Mouse (Mus musculus): Measurements from ENCODE around the gene Pgrmc2. TPM values are rescaled to one million over a fixed set of nuclear protein-coding genes. Genes with fewer than 3 reads are reported as not detected.
A peak's percentile ranks its signal among the peaks of the same experiment; 100 is the strongest.

Gene Pgrmc2
- 10 to 100 TPM; 47.1 to 50.5 TPM for total RNA-seq (2021)
- long read RNA-seq, experiment 1, transcript Pgrmc2-201 (3 exons, 3,007 nt), result major isoform, 49 of 58 reads
- long read RNA-seq, experiment 1, partial matches to known transcripts, result 8 of 58 reads
- long read RNA-seq, experiment 1, other reads (novel, unspliced or antisense), result 0 of 58 reads
- long read RNA-seq, experiment 2, transcript Pgrmc2-201 (3 exons, 3,007 nt), result major isoform, 52 of 66 reads
- long read RNA-seq, experiment 2, partial matches to known transcripts, result 0 of 66 reads
- long read RNA-seq, experiment 2, other reads (novel, unspliced or antisense), result 13 of 66 reads

GRCm38 (mm10) chr3:41082885-41083789 is at the start of gene Pgrmc2:
Pgrmc2 (minus strand) TSS chr3:41083046.
- peak; percentile 97 to 99 for DNase-seq (ENCODE audit: low spot score in 2 of 2)

- no peak for DNase-seq (ENCODE audit: low spot score in 2 of 2)
These were observed 41.1 kb upstream of the Pgrmc2 start for GRCm38 (mm10) chr3:41124000-41124294.

DNA sequence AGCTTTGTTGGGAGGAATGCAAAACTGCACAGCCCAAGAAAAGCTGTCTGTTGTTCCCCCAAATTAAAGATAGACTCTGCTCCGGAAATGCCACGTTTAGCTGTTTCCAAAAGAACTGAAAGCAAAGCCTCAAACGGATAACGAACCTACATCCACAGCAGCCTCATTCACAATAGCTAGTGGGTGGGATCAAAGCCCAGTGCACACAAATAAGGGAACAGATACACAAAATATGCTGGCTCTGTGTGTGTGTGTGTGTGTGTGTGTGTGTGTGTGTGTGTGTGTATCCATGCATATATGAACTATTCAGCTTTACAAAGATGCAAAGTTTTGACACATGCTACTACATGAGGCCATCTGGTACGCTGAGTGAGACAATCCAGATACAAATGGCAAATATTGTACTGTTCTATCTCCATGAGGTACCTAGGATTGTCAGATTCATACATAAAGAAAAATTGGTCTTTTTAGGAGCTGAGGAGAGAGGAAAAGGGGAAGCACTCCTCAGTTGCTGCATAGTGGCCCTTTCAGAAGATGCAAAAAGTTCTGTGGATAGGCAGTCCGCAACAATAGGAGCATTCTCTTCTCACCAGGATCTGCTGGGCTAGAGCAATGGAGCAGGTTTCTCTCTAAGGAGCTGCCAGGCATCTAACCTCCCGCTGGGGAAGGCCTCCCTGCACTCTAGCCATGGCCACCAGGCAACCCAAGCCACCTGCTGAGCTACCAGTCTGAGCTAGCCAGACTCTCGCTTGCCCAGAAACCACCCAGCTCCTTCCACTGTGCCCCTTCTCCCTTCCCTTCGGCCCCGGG is 40.5 kb upstream of the Pgrmc2 start:
- DNase-seq (ENCODE audit: low spot score in 2 of 2), result peak; percentile 22

- no peak for DNase-seq (ENCODE audit: low spot score in 2 of 2)
These were observed 35.3 kb upstream of the Pgrmc2 start for GRCm38 (mm10) chr3:41118173-41118572.

- no peak for DNase-seq (ENCODE audit: low spot score in 2 of 2)
These were observed 34.6 kb upstream of the Pgrmc2 start for GRCm38 (mm10) chr3:41117447-41117846.

GRCm38 (mm10) chr3:41113186-41113585 is 30.3 kb upstream of the Pgrmc2 start:
- DNase-seq (ENCODE audit: low spot score in 2 of 2), result no peak

GRCm38 (mm10) chr3:41108306-41108785 is 25.5 kb upstream of the Pgrmc2 start:
- no peak for DNase-seq (ENCODE audit: low spot score in 2 of 2)

GRCm38 (mm10) chr3:41107600-41108305 is 24.9 kb upstream of the Pgrmc2 start:
- DNase-seq (ENCODE audit: low spot score in 2 of 2), result no peak

- no peak for DNase-seq (ENCODE audit: low spot score in 2 of 2)
These were observed 19.1 kb upstream of the Pgrmc2 start for GRCm38 (mm10) chr3:41101905-41102304.

GRCm38 (mm10) chr3:41100157-41100556 is 17.3 kb upstream of the Pgrmc2 start:
- DNase-seq (ENCODE audit: low spot score in 2 of 2), result no peak

DNA sequence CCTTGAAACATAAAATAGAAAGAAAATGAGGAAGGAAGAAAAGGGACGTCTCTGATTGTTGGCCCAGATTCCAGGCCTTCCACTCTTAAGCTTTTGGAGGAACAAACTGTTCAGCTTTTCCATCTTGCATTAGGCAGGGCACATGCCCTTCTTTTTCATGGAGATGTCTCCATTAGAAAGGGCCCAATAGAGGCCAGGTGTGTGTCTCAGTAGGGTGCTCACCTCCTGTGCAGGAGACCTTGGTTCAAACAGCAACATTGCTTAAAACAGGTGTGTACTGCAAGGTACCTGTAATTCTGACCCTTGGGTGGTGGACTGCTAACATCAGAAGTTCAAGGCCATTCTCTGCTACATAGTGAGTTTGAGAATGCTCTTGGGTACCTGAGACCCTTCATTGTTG is 16.8 kb upstream of the Pgrmc2 start:
- no peak for DNase-seq (ENCODE audit: low spot score in 2 of 2)

DNA sequence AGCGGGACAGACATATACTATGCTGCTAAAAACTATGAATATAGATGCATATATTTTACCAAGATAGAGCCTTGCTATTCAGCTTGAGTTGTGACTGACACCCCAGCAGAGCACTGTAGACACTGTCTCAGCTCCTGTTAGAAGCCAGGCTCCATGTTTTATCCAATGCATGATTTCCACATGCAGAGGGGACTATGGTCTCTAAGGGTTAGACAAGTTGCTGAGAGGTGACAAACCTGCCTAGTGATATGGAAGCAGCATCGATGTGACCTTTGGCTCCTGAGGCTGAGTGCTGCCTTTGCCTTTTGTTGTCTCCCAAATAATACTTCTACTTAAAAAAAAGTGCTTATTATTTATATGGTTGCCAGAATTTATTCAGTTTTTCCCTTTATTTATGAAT is 10.4 kb upstream of the Pgrmc2 start:
- no peak for DNase-seq (ENCODE audit: low spot score in 2 of 2)

- DNase-seq (ENCODE audit: low spot score in 2 of 2), result no peak
These were observed 9.5 kb upstream of the Pgrmc2 start for GRCm38 (mm10) chr3:41092311-41092710.

DNA sequence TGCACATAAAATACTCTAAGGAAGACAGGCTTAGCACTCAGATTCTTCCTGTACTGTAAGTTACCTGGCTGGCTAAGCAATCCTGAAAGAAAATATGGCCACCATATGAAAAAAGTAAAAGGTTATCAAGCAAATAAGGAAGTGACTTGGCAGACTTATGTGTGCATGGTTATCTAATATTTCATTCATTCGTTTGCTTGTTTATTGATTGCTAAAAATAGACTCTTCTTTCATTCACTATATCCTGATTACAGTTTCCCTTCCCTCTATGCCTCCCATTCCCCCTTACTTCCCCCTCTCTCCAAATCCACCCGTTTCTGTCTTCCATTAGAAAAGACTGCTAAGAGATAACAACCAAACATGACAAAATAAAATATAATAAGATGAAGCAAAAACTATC is 8.0 kb upstream of the Pgrmc2 start:
- no peak for DNase-seq (ENCODE audit: low spot score in 2 of 2)

DNA sequence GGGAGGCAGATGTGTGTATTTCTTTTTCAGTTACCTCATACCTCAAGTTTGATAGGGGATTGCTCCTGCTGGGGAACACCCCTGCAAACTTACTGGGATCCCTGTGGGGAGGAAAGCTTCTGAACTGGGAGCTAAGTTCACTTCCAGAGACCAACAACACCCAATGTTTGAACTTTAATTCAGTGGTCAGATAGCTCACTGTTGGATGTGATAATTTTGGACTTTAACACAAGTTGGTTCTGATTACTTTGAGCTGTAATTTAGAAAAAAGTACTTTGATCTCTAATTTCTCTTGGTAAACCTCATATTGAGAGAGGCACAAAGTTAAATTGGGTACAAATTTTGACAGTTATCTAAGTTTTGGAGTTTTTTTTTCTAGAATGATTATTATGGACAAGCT is 4.2 kb upstream of the Pgrmc2 start:
- no peak for DNase-seq (ENCODE audit: low spot score in 2 of 2)

- DNase-seq (ENCODE audit: low spot score in 2 of 2), result no peak
These were observed 1.6 kb upstream of the Pgrmc2 start for GRCm38 (mm10) chr3:41084421-41084820.

DNA sequence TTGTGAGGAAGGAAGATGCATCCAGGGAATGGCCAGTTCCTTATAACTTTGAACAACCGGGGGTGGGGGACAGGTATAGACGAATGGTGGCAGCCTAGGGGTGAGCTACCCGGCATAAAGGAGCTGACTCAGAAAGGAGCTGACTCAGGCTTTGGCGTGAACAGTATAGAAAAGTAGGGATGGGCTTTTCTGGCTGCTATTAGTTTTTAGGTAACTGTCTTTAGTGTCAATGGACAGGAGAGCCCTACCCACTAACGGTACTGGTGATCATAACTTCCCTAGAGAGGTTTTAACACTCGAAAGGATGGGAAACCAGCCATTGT is 905 bp upstream of the Pgrmc2 start:
- DNase-seq (ENCODE audit: low spot score in 2 of 2), result no peak

GRCm38 (mm10) chr3:41082520-41082884 is 344 bp downstream of the Pgrmc2 start:
- no peak for DNase-seq (ENCODE audit: low spot score in 2 of 2)

GRCm38 (mm10) chr3:41081474-41082301 is 1.2 kb downstream of the Pgrmc2 start:
- DNase-seq (ENCODE audit: low spot score in 2 of 2), result no peak

DNA sequence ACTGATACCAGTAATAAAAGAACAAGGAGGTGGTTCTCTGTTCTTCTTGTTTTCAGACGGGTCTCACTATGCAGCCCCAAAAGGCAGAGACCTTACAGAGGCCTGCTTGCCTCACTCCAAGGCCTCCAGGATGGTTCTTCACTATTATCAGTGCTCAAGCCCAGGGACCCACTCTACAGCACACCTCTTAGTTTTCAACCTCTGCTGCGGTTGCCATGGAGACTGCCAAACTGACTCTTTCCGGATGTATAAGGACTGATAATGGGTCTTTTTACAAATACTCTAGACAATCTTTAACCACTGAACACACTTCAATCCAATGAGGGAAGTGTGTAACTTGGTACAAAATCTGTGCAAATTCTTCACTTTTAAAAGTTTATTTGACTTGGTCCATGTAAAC is 2.1 kb downstream of the Pgrmc2 start:
- DNase-seq (ENCODE audit: low spot score in 2 of 2), result no peak
